Mouse (Mus musculus) large intestine, adult 2 months (tissue): ENCODE data around the gene Hist1h2bc. TPM values are rescaled to one million over a fixed set of nuclear protein-coding genes. Genes with fewer than 3 reads are reported as not detected.

Experiments used
- DNase-seq: peaks from one replicate; pipeline ENCODE4 v3.0.0-alpha.2; 2012; ENCODE audit warnings: low read depth, low spot score
- WGBS: fragments of 180-500 bp; shearing (Covaris S2); methylation state at CpG from one replicate; pipeline ENCODE4 v1.1.7; 2018; 5-methylcytosine and 5-hydroxymethylcytosine counted together
- polyA plus RNA-seq: library from polyadenylated mRNA; depleted of rRNA; stranded (reverse); fragments of >200 nt; gene quantifications from 2 replicates; pipeline ENCODE4 v1.2.3, GENCODE M21; 2012; rRNA removed

Gene Hist1h2bc
- polyA plus RNA-seq, 1 experiment = 296 TPM

DNA sequence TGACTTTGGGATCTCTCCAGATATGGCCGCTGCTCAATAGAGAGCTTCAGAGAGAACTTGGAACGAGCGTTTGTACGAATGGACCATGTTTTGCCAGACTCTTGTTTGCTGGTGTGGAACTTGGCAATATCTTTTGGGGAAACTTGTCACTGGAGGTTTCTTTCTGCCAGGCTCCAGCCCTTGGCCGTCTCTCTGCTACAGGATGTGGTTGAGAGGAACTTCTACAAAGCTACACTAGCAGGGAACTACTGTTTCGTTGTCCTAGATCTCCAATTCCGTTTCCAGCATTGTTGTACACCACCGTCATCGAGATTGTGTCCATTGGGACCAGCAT lies 45.2 kb downstream of the Hist1h2bc start:
- DNase-seq = no peak
- 88% methylated on average over 9 of the region's 9 CpGs for WGBS

DNA sequence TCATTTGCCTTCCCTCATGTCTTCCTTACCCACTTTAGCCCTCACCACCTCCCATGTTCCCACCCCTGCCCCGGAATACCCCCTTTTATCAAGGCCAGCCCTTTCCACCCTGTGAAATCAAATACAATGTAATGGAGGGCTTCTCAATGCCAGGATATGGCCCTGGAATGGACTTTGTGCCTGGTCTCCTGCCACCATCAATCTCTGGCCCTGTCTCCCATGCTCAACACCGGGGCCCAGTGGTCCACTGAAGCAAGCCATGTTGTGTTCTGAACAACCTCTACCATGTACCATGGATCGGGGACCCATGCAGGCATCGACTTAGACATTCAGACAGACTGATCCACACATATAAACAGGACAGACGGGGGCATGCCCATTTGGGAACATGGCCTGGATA lies 45.7 kb downstream of the Hist1h2bc start:
- WGBS = 90% methylated on average over 5 of the region's 5 CpGs
- DNase-seq = no peak

DNA sequence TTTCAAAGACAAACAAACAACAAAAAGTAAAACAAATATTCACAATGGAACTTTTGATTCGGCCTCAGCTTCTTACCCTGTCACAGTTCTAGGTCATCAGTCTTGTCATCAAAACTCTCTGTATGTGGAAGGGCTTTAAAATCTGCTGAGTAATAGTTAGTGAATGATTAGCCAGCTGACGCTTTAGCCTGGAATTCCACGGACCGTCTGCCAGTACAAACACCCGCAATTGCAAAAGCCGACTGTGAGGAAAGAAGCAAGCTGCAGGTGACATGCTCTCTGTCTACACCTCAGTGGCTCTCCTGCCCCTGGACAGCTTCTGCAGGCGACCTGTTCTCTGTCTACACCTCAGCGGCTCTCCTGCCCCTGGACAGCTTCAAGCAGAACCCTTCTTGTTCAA lies 46.5 kb downstream of the Hist1h2bc start:
- 20% methylated on average over 8 of the region's 8 CpGs for WGBS

GRCm38 (mm10) chr13:23732156-23732804 lies 48.3 kb downstream of the Hist1h2bc start:
- DNase-seq = no peak
- 22% methylated on average over 8 of the region's 8 CpGs for WGBS

More for the DNA sequence above, 46.5 kb downstream of the Hist1h2bc start:
- peak; percentile 87 for DNase-seq

DNA sequence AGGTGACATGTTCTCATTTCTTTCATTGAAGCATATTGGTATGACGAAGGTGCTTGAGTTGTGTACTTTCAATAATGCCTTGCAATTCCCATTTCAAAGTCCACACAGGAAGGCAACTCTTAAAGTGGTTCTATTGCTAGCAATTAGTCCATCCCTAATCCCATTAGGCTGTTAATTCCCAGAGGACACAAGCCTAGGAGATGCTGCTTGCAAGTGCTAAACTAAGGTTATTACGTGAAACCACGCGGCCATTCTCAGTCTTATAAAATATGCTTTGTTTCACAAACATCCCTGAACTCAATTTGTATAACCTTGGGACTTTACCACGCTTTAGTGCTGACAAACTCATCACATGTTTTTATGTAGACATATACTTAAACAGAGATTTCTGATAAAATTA lies 53.1 kb downstream of the Hist1h2bc start:
- WGBS = 89% methylated on average over 5 of the region's 5 CpGs
- no peak for DNase-seq

DNA sequence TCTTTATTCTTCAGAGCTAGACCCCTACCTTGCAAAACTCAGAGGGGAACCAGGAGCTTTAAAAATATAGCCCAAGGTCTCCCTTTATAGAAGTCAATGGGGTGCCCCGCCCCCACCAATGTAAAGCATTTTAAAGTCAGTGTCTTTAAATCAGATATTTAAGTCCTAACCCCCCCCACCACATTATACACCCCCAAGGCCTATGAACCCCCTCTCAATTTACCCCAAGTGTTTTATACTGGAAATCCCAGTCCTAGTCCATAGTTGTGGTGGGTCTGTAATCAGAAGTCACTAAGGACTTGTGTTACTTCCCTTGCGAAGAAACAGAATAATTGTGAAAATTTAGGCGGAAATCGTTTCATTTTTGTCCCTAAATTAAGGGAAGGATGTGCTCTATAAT lies 54.0 kb downstream of the Hist1h2bc start:
- DNase-seq = no peak
- WGBS = 28% methylated on average over 4 of the region's 4 CpGs

DNA sequence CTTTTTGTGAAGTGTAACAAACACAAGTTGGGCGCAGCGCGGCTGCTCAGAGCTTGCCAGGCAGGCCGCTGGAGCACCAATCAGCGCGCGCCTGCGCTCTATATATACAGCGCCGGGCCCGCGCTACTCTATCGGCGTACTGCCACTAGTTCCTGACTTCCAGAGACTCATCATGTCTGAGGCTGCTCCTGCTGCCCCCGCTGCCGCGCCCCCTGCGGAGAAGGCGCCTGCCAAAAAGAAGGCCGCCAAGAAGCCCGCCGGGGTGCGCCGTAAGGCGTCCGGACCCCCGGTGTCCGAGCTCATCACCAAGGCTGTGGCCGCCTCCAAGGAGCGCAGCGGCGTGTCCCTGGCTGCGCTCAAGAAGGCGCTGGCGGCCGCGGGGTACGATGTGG lies 54.7 kb downstream of the Hist1h2bc start, which contains the start of gene Hist1h1c:
TSS of gene Hist1h1c (plus strand) at position 132 of the 392 bp plus-strand sequence.
- under 1% methylated on average over 38 of the region's 38 CpGs for WGBS
- DNase-seq = no peak

- peak; percentile 84 for DNase-seq
- under 1% methylated on average over 39 of the region's 39 CpGs for WGBS
Measured at GRCm38 (mm10) chr13:23739069-23739921, 55.3 kb downstream of the Hist1h2bc start.

- WGBS = under 1% methylated on average over 14 of the region's 14 CpGs
- no peak for DNase-seq
Measured at GRCm38 (mm10) chr13:23739922-23740252, 55.9 kb downstream of the Hist1h2bc start.

DNA sequence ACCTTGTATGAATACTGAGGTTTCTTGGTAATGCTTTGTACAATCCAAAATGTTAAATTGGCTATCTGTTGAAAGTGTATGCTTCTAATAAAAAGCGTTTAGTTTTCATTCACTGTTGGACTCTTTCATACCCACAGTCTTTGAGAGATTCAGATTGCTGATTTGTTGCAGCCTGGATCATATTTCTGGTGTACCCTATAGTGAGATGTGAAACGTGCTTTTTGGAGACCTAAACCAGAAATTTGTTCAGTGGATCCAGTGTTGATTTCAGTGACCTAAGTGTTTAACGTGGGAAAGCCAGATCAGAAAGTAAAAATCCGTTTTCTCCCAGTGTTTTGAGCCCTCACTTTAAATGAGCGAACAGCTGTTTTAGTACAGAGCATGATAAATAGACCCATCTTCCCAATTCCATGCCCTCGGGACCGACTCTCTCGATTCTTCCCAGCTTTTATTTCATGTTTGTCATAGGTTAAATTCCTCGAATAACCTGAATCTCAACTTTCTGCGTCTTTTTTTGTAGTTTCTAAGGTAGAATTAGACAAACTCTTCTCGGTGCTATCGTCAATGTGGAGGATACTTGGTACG lies 56.3 kb downstream of the Hist1h2bc start:
- 16% methylated on average over 13 of the region's 13 CpGs for WGBS

DNA sequence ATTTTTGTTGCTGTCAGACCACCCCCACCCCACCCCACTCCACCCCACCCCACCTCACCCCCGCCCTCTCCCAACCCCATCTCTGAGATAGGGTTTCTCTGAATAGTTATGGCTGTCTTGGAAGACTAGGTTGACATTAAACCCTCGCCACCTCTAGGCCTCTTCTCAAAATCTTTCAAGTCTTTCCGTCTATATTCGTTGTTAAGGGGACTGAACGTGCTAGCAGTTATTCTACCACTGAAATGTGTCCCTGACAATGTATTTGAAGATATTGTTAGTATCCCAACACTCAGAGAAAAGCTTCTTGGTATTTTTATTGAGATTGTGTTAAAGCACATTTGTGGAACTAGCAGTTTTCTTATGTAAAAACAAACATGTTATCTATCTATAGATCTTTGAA lies 56.9 kb downstream of the Hist1h2bc start:
- WGBS = 56% methylated on average over 5 of the region's 5 CpGs
- no peak for DNase-seq

More for the DNA sequence above, 56.3 kb downstream of the Hist1h2bc start:
- DNase-seq = no peak

GRCm38 (mm10) chr13:23742007-23742406 lies 58.0 kb downstream of the Hist1h2bc start:
- DNase-seq = no peak

Other genes with a start within 250 kb of the Hist1h2bc start
- 0.07 and 0.17 TPM in 2 replicates for gene Btn1a1, start 218.3 kb upstream of the Hist1h2bc start, polyA plus RNA-seq
- gene Btn2a2, start 195.3 kb upstream of the Hist1h2bc start, polyA plus RNA-seq = 0.09 TPM in 1 of 2 replicates, not detected in the other
- gene Hist1h4h, start 153.1 kb upstream of the Hist1h2bc start, polyA plus RNA-seq = 27.9 and 42.9 TPM in 2 replicates
- 64.4 and 250 TPM in 2 replicates for gene Hist1h2af, start 150.3 kb upstream of the Hist1h2bc start, polyA plus RNA-seq
- 30.9 and 39.2 TPM in 2 replicates for gene Hist1h3g, start 148.8 kb upstream of the Hist1h2bc start, polyA plus RNA-seq
- 5.2 and 6.8 TPM in 2 replicates for gene Hist1h2bh, start 140.8 kb upstream of the Hist1h2bc start, polyA plus RNA-seq
- gene Hist1h3f, start 140.1 kb upstream of the Hist1h2bc start, polyA plus RNA-seq = 5.9 and 7.1 TPM in 2 replicates
- gene Hist1h4f, start 132.6 kb upstream of the Hist1h2bc start, polyA plus RNA-seq = 27.0 and 31.0 TPM in 2 replicates
- 0.40 and 0.43 TPM in 2 replicates for gene Hist1h1d, start 130.9 kb upstream of the Hist1h2bc start, polyA plus RNA-seq
- 29.4 and 30.0 TPM in 2 replicates for gene Hist1h3e, start 121.8 kb upstream of the Hist1h2bc start, polyA plus RNA-seq
- gene Hist1h2ae, start 113.0 kb upstream of the Hist1h2bc start, polyA plus RNA-seq = 8.9 and 10.5 TPM in 2 replicates
- 29.0 and 42.0 TPM in 2 replicates for gene Hist1h2bg, start 112.8 kb upstream of the Hist1h2bc start, polyA plus RNA-seq
- gene Hist1h2bf, start 110.0 kb upstream of the Hist1h2bc start, polyA plus RNA-seq = 9.1 and 18.1 TPM in 2 replicates
- gene Hist1h2ad, start 109.8 kb upstream of the Hist1h2bc start, polyA plus RNA-seq = 3.6 and 7.5 TPM in 2 replicates
- gene Hist1h3d, start 108.4 kb upstream of the Hist1h2bc start, polyA plus RNA-seq = 9.5 and 13.9 TPM in 2 replicates
- gene Hist1h4d, start 102.6 kb upstream of the Hist1h2bc start, polyA plus RNA-seq = 13.6 and 13.7 TPM in 2 replicates
- gene Hist1h2be, start 63.1 kb upstream of the Hist1h2bc start, polyA plus RNA-seq = 1.9 and 2.5 TPM in 2 replicates
- 2.7 and 3.1 TPM in 2 replicates for gene Hist1h1e, start 61.6 kb upstream of the Hist1h2bc start, polyA plus RNA-seq
- gene Hist1h2ac, start 251 bp upstream of the Hist1h2bc start, polyA plus RNA-seq = 1.2 TPM in 2 replicates
- gene Hist1h1t, start 11.6 kb downstream of the Hist1h2bc start, polyA plus RNA-seq = not detected in 2 replicates
- 16.9 and 21.6 TPM in 2 replicates for gene Hist1h4c, start 14.3 kb downstream of the Hist1h2bc start, polyA plus RNA-seq
- gene Hfe, start 26.7 kb downstream of the Hist1h2bc start, polyA plus RNA-seq = 6.3 and 7.7 TPM in 2 replicates
- gene Hist1h1c, start 54.6 kb downstream of the Hist1h2bc start, polyA plus RNA-seq = 50.3 and 59.2 TPM in 2 replicates
- 19.7 and 24.7 TPM in 2 replicates for gene Hist1h3c, start 61.4 kb downstream of the Hist1h2bc start, polyA plus RNA-seq
- 13.5 and 18.0 TPM in 2 replicates for gene Hist1h2bb, start 62.5 kb downstream of the Hist1h2bc start, polyA plus RNA-seq
- gene Hist1h2ab, start 66.9 kb downstream of the Hist1h2bc start, polyA plus RNA-seq = 17.4 and 19.2 TPM in 2 replicates
- 22.1 and 33.6 TPM in 2 replicates for gene Hist1h3b, start 68.1 kb downstream of the Hist1h2bc start, polyA plus RNA-seq
- gene Hist1h4b, start 72.8 kb downstream of the Hist1h2bc start, polyA plus RNA-seq = 18.1 and 21.3 TPM in 2 replicates
- 13.1 and 21.1 TPM in 2 replicates for gene Hist1h4a, start 77.0 kb downstream of the Hist1h2bc start, polyA plus RNA-seq
- gene Hist1h3a, start 78.2 kb downstream of the Hist1h2bc start, polyA plus RNA-seq = 16.1 and 17.5 TPM in 2 replicates
- gene Hist1h1a, start 79.5 kb downstream of the Hist1h2bc start, polyA plus RNA-seq = 1.3 and 1.4 TPM in 2 replicates
- 0.71 and 4.1 TPM in 2 replicates for gene Trim38, start 85.7 kb downstream of the Hist1h2bc start, polyA plus RNA-seq
- 0.07 TPM in 1 of 2 replicates, not detected in the other for gene Slc17a2, start 122.8 kb downstream of the Hist1h2bc start, polyA plus RNA-seq
- gene Slc17a3, start 155.2 kb downstream of the Hist1h2bc start, polyA plus RNA-seq = not detected in 2 replicates
- not detected in 2 replicates for gene Slc17a1, start 183.6 kb downstream of the Hist1h2bc start, polyA plus RNA-seq
- 29.5 and 45.4 TPM in 2 replicates for gene Slc17a4, start 230.8 kb downstream of the Hist1h2bc start, polyA plus RNA-seq
- not detected in 2 replicates for gene Hist1h2ba, start 250.0 kb downstream of the Hist1h2bc start, polyA plus RNA-seq